Mouse (Mus musculus): ENCODE data around the gene Ndufs6.

DNA sequence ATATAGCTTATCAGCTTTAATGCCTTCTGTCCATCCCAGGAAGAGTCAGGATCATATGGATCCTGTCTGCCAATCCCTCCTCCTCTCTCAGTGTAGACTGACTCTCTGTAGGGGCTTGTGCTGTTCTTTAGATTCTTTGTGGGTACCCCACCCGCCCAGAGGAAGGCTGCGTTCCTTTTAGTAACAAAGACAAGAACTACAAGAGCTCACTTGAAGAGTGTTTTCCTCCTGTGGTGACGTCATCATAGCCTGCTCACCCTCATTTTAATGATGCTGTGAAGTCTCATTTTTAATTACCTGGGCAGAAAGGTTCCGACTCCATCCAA, 22.3 kb downstream of the Ndufs6 start:
- TF ChIP-seq GATA1 (IDR thresholded peaks at IDR 0.05; ENCODE audit: low read length): no peak
- no peak for TF ChIP-seq TAL1 (IDR thresholded peaks at IDR 0.05; ENCODE audit: low read length)
